Mouse (Mus musculus): ENCODE measurements around the gene Apoa1.

DNA sequence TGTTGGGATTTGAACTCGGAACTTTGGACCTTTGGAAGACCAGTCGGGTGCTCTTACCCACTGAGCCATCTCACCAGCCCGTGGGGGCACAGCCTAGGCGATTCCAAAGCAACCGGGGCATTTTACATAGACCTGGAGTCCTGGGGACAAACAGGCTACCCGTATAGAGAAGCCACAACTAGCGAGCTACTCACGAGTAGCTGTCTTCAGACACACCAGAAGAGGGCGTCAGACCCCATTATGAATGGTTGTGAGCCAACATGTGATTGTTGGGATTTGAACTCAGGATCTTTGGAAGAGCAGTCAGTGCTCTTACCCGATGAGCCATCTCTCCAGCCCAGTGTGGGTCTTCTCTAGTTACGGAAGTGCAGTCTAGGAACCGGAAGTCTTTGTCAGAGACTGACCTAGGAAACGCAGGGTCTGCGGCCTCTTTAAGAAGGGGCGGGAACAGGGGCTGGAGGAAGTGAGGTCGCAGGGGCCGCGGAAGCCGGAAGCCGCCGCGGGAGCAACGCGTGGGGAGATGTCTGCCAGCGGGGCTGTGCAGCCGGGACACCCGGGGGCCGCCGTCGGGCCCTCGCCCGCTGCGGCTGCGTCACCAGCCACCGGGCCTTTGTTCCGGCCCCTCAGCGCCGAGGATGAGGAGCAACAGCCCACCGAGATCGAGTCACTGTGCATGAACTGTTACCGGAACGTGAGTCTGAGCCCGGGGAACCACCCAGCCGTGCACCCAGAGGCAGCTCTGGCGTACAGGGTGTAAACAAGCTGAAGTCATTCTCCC is 44.5 kb downstream of the Apoa1 start, which contains the start of gene Zpr1:
- TF ChIP-seq TCF12 (IDR thresholded peaks at IDR 0.05; ENCODE audit: low read depth, low read length) (peak; percentile 61; the same call in 1 of the 2 replicates), MXI1 (IDR thresholded peaks at IDR 0.05; ENCODE audit: low read depth, low read length) (peak; percentile 98), POLR2AphosphoS2 (IDR thresholded peaks at IDR 0.05; ENCODE audit: low read length) (0 out of 2 replicates have a peak, but pooled peaks have one; percentile 25), EP300 (IDR thresholded peaks at IDR 0.05; ENCODE audit: low read depth in 1 of 2, low read length in 2 of 2) (no peak)
